Mouse (Mus musculus) telencephalon, adult 2 months (tissue): ENCODE measurements around the gene Ctbp2.

Experiments used
- DNase-seq: peaks from one replicate; pipeline ENCODE4 v3.0.0-alpha.2; 2011; ENCODE audit warnings: low read depth, low spot score

Gene Ctbp2

GRCm38 (mm10) chr7:133088411-133088810 lies 35.7 kb downstream of the Ctbp2 start:
- no peak for DNase-seq

- no peak for DNase-seq
Measured at GRCm38 (mm10) chr7:133085408-133085807, 38.7 kb downstream of the Ctbp2 start.

GRCm38 (mm10) chr7:133083936-133084614 lies 40.1 kb downstream of the Ctbp2 start:
- DNase-seq = no peak

GRCm38 (mm10) chr7:133078929-133079328 lies 45.2 kb downstream of the Ctbp2 start:
- DNase-seq = no peak

GRCm38 (mm10) chr7:133074462-133075133 lies 49.6 kb downstream of the Ctbp2 start:
- no peak for DNase-seq

GRCm38 (mm10) chr7:133073147-133073651 lies 51.0 kb downstream of the Ctbp2 start:
- DNase-seq = no peak

GRCm38 (mm10) chr7:133072535-133072934 lies 51.6 kb downstream of the Ctbp2 start:
- DNase-seq = no peak

- DNase-seq = no peak
Measured at GRCm38 (mm10) chr7:133067321-133067841, 56.8 kb downstream of the Ctbp2 start.

GRCm38 (mm10) chr7:133066776-133067175 lies 57.4 kb downstream of the Ctbp2 start:
- peak; percentile 82 for DNase-seq

- DNase-seq = no peak
Measured at GRCm38 (mm10) chr7:133062055-133062454, 62.1 kb downstream of the Ctbp2 start.

- no peak for DNase-seq
Measured at GRCm38 (mm10) chr7:133060170-133060569, 64.0 kb downstream of the Ctbp2 start.

GRCm38 (mm10) chr7:133059517-133060104 lies 64.5 kb downstream of the Ctbp2 start:
- DNase-seq = peak; percentile 27

GRCm38 (mm10) chr7:133059150-133059509 lies 65.0 kb downstream of the Ctbp2 start:
- no peak for DNase-seq

- no peak for DNase-seq
Measured at GRCm38 (mm10) chr7:133058496-133059149, 65.5 kb downstream of the Ctbp2 start.

- DNase-seq = no peak
Measured at GRCm38 (mm10) chr7:133056924-133057323, 67.2 kb downstream of the Ctbp2 start.

- no peak for DNase-seq
Measured at GRCm38 (mm10) chr7:133054486-133054885, 69.7 kb downstream of the Ctbp2 start.

- no peak for DNase-seq
Measured at GRCm38 (mm10) chr7:133053757-133054156, 70.4 kb downstream of the Ctbp2 start.

- DNase-seq = peak; percentile 29
Measured at GRCm38 (mm10) chr7:133052819-133053218, 71.3 kb downstream of the Ctbp2 start.

- DNase-seq = no peak
Measured at GRCm38 (mm10) chr7:133050681-133051080, 73.5 kb downstream of the Ctbp2 start.

- DNase-seq = no peak
Measured at GRCm38 (mm10) chr7:133048085-133048630, 76.0 kb downstream of the Ctbp2 start.

- no peak for DNase-seq
Measured at GRCm38 (mm10) chr7:133047287-133047686, 76.9 kb downstream of the Ctbp2 start.

- DNase-seq = no peak
Measured at GRCm38 (mm10) chr7:133044721-133045120, 79.4 kb downstream of the Ctbp2 start.
